Mouse (Mus musculus) C2C12 (cell line): Measurements from ENCODE around the gene Ak4. TPM values are rescaled to one million over a fixed set of nuclear protein-coding genes. Genes with fewer than 3 reads are reported as not detected.

Source experiments
- H3K27me3 ChIP-seq: one replicate; pipeline ENCODE4 v1.6.1; 2011; ENCODE audit not compliant: control insufficient read depth, insufficient read depth, insufficient read length
- H3K36me3 ChIP-seq: one replicate; pipeline ENCODE4 v1.6.1; 2011; ENCODE audit not compliant: control insufficient read depth, insufficient read depth
- H3K4me3 ChIP-seq: one replicate; pipeline ENCODE4 v1.5.1; 2011; ENCODE audit warnings: mild to moderate bottlenecking, control low read depth; ENCODE audit not compliant: poor library complexity, insufficient read depth, severe bottlenecking
- H3K79me2 ChIP-seq: one replicate; pipeline ENCODE4 v1.6.1; 2011; ENCODE audit not compliant: control insufficient read depth, insufficient read depth
- H3K79me3 ChIP-seq: one replicate; pipeline ENCODE4 v1.6.1; 2011; ENCODE audit warnings: low read depth, control low read depth
- H3ac ChIP-seq: one replicate; pipeline ENCODE3; 2011; ENCODE audit warnings: low read depth; ENCODE audit not compliant: control insufficient read depth, insufficient read length
- CEBPB ChIP-seq: IDR thresholded peaks from one replicate; pipeline ENCODE4 v1.6.1; 2011; ENCODE audit warnings: low read depth, mild to moderate bottlenecking, control low read depth, moderate library complexity
- CTCF ChIP-seq: IDR thresholded peaks from one replicate; pipeline ENCODE4 v1.5.1; 2011; ENCODE audit not compliant: control insufficient read depth, insufficient read depth, insufficient read length
- FOSL1 ChIP-seq: IDR thresholded peaks from one replicate; pipeline ENCODE4 v1.8.0; 2011; ENCODE audit warnings: mild to moderate bottlenecking, low read length; ENCODE audit not compliant: poor library complexity, insufficient read depth, severe bottlenecking
- MAX ChIP-seq: IDR thresholded peaks from one replicate; pipeline ENCODE4 v1.6.1; 2011; ENCODE audit warnings: mild to moderate bottlenecking, control low read depth
- MYOD1 ChIP-seq: IDR thresholded peaks from one replicate; pipeline ENCODE4 v1.6.1; 2011; ENCODE audit warnings: low read depth; ENCODE audit not compliant: control insufficient read depth, insufficient read length
- MYOG ChIP-seq: IDR thresholded peaks from one replicate; pipeline ENCODE4 v1.6.1; 2011; ENCODE audit not compliant: control insufficient read depth, insufficient read length; ENCODE audit errors: extremely low read depth
- USF1 ChIP-seq: IDR thresholded peaks from one replicate; pipeline ENCODE4 v1.6.1; 2011; ENCODE audit warnings: low read depth, mild to moderate bottlenecking, control low read depth, moderate library complexity
- polyA plus RNA-seq: library from polyadenylated mRNA; unstranded; fragments of >200 nt; fragmentation: generic; extraction: Trizol; gene quantifications from one replicate; pipeline ENCODE4 v1.2.1, GENCODE M21; 2012; ENCODE audit warnings: missing spikeins

Ak4 gene
- polyA plus RNA-seq, 1 experiment = 0.25 TPM

DNA sequence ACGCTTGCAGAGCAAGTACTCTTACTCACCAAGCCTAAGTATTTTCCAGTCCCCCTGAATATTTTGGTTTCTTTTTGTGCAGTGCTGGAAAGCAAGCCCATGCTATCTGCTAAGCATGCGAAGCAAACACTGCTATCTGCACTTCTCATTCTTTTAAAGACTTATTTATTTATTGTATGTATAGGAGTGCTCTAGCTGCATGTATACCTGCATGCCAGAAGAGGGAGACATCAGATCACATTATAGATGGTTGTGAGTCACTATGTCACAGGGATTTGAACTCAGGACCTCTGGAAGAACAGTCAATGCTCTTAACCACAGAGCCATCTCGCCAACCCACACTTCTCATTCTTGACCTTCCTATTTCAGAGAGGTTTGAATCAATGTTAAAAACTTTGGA is 94.2 kb downstream of the Ak4 start:
- Histone ChIP-seq H3ac (no peak overlapping the region), H3K79me2 (no peaks in the 10 kb centered on the region), H3K27me3 (no peaks in the 10 kb centered on the region), H3K36me3 (no peaks in the 10 kb centered on the region), H3K79me3 (no peaks in the 10 kb centered on the region), H3K4me3 (no peak overlapping the region)
- TF ChIP-seq USF1 (no peak), MYOD1 (no peak), MYOG (no peak), CEBPB (no peak), FOSL1 (no peak), MAX (no peak), CTCF (no peak)

- Histone ChIP-seq H3K4me3 (no peak overlapping the region), H3K36me3 (no peaks in the 10 kb centered on the region), H3K79me2 (no peaks in the 10 kb centered on the region), H3K27me3 (no peaks in the 10 kb centered on the region), H3K79me3 (no peaks in the 10 kb centered on the region), H3ac (no peak overlapping the region)
- TF ChIP-seq USF1 = no peak
- TF ChIP-seq CTCF = no peak
- TF ChIP-seq MYOD1 = no peak
- TF ChIP-seq MAX = no peak
- TF ChIP-seq MYOG = no peak
- no peak for TF ChIP-seq FOSL1
- TF ChIP-seq CEBPB = no peak
Measured at GRCm38 (mm10) chr4:101515853-101516252, 96.8 kb downstream of the Ak4 start.

Other genes starting within 250 kb of the Ak4 start
- 26.1 TPM for gene Jak1, start 154.0 kb upstream of the Ak4 start, polyA plus RNA-seq
- gene Dnajc6, start 77.4 kb downstream of the Ak4 start, polyA plus RNA-seq = not detected
- 41.2 TPM for gene Leprot, start 228.4 kb downstream of the Ak4 start, polyA plus RNA-seq